Mouse (Mus musculus) c-Kit-positive CD71-positive TER-119-negative erythroid progenitor cells, embryonic 14.5 days (primary cell): ENCODE data around the gene Cebpe.
A peak's percentile ranks its signal among the peaks of the same experiment; 100 is the strongest.

Experiments used
- DNase-seq: peaks from one replicate; pipeline ENCODE4 v3.0.0-alpha.2; 2013; ENCODE audit warnings: low read depth

Cebpe gene

GRCm38 (mm10) chr14:54674317-54674716, 37.7 kb downstream of the Cebpe start:
- no peak for DNase-seq

GRCm38 (mm10) chr14:54669381-54669780, 42.6 kb downstream of the Cebpe start:
- DNase-seq, result peak; percentile 40

GRCm38 (mm10) chr14:54664477-54665222, 47.3 kb downstream of the Cebpe start:
- DNase-seq, result no peak
